Mouse (Mus musculus) spleen, embryonic (tissue): ENCODE measurements at regions not wholly inside any gene's neighbourhood (a gene's known extent, or its start where the extent isn't known, plus 50 kb on each side); places are given as distances from the start of the nearest gene placed in this dataset.

Experiments used
- CTCF ChIA-PET: fragments of 350-600 bp; sonication (Branson Sonifier 250); formaldehyde crosslinking; loops from one replicate; lab custom pipeline; 2022; lab: Charles Lee

DNA sequence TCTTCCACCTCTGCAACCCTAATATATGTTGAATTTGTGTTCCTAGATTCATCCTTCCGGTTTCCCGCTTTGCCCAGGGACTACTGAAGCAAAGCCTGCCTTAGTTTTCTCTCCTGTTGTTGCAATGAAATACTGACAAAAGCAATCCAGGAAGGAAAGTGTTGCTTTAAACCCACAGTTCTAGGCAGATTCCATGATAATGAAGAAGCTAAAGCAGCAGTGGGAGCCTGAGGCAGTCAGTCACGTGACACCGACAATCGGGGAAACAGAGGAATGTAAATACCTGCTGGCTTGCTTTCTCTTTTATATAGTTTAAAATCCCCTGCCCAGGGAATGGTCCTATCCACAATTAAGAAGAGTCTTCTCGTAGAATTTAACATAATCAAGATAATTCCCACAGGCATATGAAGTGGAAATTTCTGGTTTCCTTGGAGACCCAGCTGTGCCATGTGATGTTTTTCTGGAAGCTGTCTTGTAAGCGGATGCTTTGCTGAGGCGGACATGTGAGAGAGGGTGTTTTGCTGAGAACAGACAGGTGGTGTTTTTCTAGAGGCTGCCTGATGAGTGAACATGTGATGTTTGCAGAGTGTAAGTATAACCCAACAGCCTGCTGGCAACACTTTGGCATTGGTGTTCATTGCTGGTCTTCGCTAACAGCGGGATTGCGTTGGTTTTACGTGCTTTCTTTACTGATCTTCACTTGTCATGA, 398.0 kb downstream of the Prim2 start:
- CTCF ChIA-PET, result interaction anchor here (0.6 kb wide), 1 partner anchor 292 kb away, joined by 11 read pairs; no protein-coding TSS in a partner anchor

DNA sequence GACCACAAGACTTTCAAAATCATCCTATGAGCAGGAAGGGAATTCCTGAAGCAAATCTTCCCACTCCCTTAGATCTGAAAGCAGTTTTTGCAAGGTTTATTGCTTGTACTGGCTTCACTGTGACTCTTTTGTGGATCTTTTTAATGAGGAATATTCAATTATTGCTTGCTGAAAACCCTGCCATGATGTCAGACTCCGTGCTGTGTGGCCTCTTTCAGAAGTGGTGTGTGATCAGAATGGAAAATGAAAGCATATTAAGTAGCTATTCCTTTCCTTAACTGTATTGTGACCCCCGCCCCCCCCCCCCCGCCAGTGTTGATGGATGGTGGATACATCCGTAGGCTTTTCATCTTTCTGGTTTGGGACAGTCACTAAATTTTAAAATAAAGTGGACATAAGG, 400.4 kb downstream of the Prim2 start:
- CTCF ChIA-PET, result no interaction called here

DNA sequence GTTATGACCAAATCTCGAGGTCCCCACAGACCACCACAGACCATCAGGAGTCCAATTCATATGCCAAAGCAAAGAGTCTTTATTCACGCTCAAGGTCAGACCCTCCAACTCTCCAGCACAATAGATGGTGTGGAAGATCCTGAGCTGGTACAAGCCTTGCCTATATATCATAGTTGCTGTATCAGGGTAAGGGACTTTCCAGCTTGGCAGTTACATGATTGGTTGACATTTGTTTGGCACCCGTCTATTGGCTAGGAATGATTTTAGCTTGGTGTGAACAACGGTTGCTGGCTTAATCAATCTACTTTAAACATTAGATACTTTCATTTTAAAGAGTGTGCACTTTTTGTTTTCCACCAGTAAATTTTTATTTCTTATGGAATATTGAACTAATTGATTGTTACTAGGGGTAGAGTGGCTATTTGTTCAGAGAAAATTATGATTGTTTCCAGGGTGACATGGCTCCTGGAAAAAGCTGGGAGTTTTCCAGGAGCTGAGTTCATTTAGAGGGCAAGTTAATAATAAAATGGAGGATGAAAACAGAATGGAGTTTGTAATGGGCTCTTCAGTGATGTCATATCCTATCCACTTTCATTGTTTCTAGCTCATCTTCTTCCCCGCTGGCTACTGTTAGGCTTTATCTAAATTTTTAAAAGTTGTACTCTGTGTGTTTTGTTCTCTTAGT, 403.7 kb downstream of the Prim2 start:
- CTCF ChIA-PET, result no interaction called here

GRCm38 (mm10) chr1:33249474-33249873, 420.1 kb downstream of the Prim2 start:
- CTCF ChIA-PET, result no interaction called here

- CTCF ChIA-PET, result no interaction called here
Observed at GRCm38 (mm10) chr1:33247076-33247475, 422.5 kb downstream of the Prim2 start.

GRCm38 (mm10) chr1:33245186-33245585, 424.4 kb downstream of the Prim2 start:
- CTCF ChIA-PET, result no interaction called here

DNA sequence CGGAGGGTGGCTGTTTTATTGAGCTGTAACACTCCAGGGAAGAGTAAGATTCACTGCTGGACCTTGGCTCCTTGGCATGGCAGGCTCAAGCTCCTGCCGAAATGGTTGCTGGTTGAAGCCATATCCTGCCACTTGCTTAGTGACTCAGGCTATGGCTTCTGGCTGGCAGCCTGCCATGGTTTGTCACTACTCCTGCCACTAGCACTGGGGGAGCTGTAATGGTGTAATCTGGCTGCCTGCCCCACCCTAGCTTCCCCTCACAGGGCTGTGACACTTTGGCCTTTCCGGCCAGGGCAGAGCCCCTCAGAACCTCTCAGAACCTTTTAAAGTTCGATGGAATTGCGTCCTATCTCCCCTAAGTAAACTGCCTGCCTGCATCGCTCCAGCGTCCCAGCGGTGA, 424.9 kb downstream of the Prim2 start:
- CTCF ChIA-PET, result no interaction called here

GRCm38 (mm10) chr1:33222997-33223396, 446.6 kb downstream of the Prim2 start:
- CTCF ChIA-PET, result no interaction called here

DNA sequence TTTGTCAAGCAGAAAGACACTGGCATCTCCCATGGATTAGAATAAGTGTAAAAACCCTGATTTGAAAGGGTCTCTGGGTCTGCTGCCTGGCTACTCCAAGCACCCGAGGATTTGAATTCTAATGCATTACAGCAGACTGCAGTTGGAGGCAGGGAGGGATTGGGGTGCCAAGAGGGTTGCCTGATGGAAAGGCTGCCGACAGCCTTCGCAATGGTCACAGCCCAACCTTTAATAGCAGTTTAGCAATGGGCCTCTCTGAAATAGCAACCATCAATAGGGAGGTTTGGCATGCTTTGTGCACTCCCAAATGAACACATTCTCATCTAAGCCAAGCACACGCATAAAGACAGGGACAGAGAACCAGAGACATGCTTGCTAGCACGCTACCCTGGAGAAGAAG, 454.8 kb downstream of the Prim2 start:
- CTCF ChIA-PET, result no interaction called here

GRCm38 (mm10) chr1:33214394-33214793, 455.2 kb downstream of the Prim2 start:
- CTCF ChIA-PET, result no interaction called here

GRCm38 (mm10) chr1:33201571-33202189, 467.9 kb downstream of the Prim2 start:
- CTCF ChIA-PET, result no interaction called here

GRCm38 (mm10) chr1:33195114-33195513, 474.5 kb downstream of the Prim2 start:
- CTCF ChIA-PET, result no interaction called here

GRCm38 (mm10) chr1:33174646-33175435, 494.8 kb downstream of the Prim2 start:
- CTCF ChIA-PET, result no interaction called here

DNA sequence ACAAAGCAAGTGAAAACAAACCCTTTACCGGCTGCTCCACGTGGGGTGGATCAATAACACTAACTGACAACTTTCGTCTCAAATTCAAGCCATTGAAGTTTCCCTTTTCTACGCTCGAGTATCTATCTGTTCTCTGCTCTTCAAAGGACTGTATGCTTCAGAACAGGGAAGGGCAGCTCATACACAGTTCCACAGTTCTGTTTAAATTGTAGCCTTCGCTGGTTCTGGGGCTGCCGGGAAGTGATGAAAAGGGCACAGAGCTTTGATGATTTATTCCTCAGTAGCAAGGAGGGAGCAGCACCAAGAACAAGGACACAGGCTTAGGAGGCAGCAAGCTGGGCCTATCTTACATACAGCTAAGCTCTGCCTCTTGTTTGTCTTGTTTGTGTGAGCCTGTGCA, 532.6 kb downstream of the Prim2 start:
- CTCF ChIA-PET, result no interaction called here

DNA sequence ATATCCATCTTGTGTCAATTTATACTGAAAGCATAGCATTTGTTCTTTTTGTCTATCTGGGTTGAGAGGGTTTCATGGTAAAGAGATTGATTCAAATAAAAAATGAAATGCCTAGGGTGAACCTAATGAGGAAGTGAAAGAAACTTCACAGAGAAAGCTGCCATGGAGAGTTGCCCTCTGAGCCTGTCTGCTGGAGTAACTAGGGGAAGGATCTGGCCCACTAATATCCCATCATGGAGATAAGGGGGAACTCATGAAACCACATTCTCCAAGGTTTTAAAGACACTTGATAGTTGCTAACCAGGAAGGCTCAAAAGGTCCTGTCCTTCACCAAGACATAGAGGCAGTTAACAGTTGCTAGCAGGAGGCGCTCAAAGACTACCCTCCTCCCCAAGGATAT, 539.2 kb downstream of the Prim2 start:
- CTCF ChIA-PET, result interaction anchor here (0.6 kb wide), 1 partner anchor 24 kb away, joined by 3 read pairs; no protein-coding TSS in a partner anchor

DNA sequence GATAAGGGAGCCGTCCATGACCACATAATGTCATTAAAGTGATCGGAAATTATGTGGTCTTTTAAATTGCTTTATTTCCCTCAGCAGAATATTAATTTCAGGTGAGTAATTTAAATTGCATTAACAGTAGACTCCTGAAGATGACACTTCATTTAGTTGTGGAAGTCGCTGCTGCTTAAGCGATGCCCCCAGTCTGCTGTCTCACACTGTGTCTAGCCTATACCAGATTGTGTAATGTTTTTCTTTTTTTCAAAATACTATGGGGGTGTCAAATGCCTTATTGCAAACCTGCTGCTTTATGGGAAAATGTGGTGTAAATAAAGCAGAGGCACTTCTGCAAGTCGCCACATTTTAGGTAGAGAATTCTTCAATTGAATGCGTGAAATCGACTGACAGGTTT, 544.5 kb downstream of the Prim2 start:
- CTCF ChIA-PET, result no interaction called here

DNA sequence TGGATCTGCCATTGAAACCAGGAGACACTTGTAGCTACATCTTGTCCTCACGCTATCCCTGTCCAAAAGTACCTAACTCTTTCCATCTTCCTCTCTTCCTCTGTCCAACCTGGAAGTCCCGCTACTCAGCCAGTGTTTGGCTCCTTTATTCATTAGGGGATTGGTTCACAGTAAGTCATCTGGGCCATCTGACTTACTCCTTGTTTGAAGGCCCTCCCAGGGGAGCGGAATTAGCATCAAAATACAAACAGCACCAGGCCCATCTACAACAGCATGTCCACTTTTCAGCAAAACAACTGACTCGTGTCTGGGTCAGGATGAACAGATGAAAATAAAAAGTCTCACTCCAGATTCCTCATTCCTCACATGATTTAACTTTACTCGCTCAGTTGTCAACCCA, 559.2 kb upstream of the Gm5415 start:
- CTCF ChIA-PET, result no interaction called here

- CTCF ChIA-PET, result interaction anchor here (0.6 kb wide), 1 partner anchor 1330 kb away, joined by 3 read pairs; no protein-coding TSS in a partner anchor
Observed at GRCm38 (mm10) chr1:33104296-33104695, 557.2 kb upstream of the Gm5415 start.

DNA sequence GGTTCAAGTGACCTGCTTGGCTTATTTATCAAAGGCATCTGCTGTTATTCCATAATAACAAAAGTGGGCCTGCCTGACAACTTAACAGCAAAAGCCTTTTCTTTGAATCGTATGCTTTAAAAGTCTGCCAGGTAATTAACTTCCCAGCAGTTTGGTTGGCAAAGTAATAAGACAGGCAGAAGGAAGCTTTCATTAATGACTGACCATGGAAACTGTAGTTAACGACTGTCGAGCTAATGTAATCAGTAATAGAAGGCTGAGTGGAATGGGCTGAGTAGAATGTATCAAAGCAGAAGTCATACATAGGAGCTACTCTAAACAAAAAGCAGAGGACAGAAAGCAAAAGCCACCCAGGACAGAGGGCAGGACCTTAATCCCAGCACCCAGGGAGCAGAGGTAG, 551.0 kb upstream of the Gm5415 start:
- CTCF ChIA-PET, result no interaction called here

GRCm38 (mm10) chr1:33096851-33097250, 549.8 kb upstream of the Gm5415 start:
- CTCF ChIA-PET, result no interaction called here

DNA sequence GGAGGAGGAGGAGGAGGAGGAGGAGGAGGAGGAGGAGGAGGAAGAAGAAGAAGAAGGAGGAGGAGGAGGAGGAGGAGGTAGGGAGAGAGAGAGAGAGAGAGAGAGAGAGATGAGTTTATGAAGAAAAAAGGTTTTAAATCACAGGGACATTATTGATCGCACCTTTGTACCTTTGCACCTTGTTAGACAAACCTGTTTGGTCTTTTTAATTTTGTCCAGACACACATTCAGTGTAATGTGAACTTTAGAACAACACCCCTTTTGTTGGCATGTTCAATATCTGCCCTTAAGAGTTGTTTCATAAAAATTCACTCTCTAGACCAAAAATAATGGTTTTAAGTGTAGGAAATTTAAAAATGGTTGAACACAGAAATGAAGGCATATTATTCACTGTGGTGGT, 527.5 kb upstream of the Gm5415 start:
- CTCF ChIA-PET, result no interaction called here

GRCm38 (mm10) chr1:33058010-33058409, 510.9 kb upstream of the Gm5415 start:
- CTCF ChIA-PET, result interaction anchor here (0.6 kb wide), 1 partner anchor 70 kb away, joined by 3 read pairs; no protein-coding TSS in a partner anchor
